Mouse (Mus musculus) stomach, embryonic 14.5 days (tissue): ENCODE data around the gene Ppp2r3c. TPM values are rescaled to one million over a fixed set of nuclear protein-coding genes. Genes with fewer than 3 reads are reported as not detected.
"Not testable (repeated sequence)": the region's sequence is repeated elsewhere in the genome, so short reads cannot be mapped to it uniquely, and the experiment has no call there.

Experiments used
- ATAC-seq: fragments of 200-750 bp; cut with Nextera tagmentation; 2 replicates; pipeline ENCODE4 v1.8.0; 2017; ENCODE audit warnings: low read depth, moderate TSS enrichment; ENCODE audit not compliant: insufficient number of reproducible peaks, insufficient read depth, low FRiP score
- H3K27ac ChIP-seq: fragments of 300-500 bp; sonication (generic); 2 replicates; pipeline ENCODE4 v1.5.1; 2014; ENCODE audit warnings: mild to moderate bottlenecking, low read length, moderate library complexity, mixed read lengths
- H3K27me3 ChIP-seq: fragments of 300-500 bp; sonication (generic); 2 replicates; pipeline ENCODE4 v1.6.1; 2014; ENCODE audit warnings: low read length, control low read depth, mixed read lengths; ENCODE audit not compliant: control insufficient read depth, insufficient read depth
- H3K36me3 ChIP-seq: fragments of 300-500 bp; sonication (generic); 2 replicates; pipeline ENCODE4 v1.6.1; 2014; ENCODE audit warnings: mild to moderate bottlenecking, control low read depth, low read length, moderate library complexity, mixed read lengths; ENCODE audit not compliant: control insufficient read depth, insufficient read depth
- H3K4me1 ChIP-seq: fragments of 300-500 bp; sonication (generic); 2 replicates; pipeline ENCODE4 v1.6.1; 2014; ENCODE audit warnings: low read length, control low read depth, mixed read lengths; ENCODE audit not compliant: control insufficient read depth, insufficient read depth
- H3K4me2 ChIP-seq: fragments of 300-500 bp; sonication (generic); replicated peaks from 2 replicates; pipeline ENCODE4 v1.6.1; 2014; ENCODE audit warnings: low read depth, low read length, control low read depth
- H3K4me3 ChIP-seq: fragments of 300-500 bp; sonication (generic); 2 replicates; pipeline ENCODE4 v1.5.1; 2014; ENCODE audit warnings: low read depth, low read length, control low read depth
- H3K9ac ChIP-seq: fragments of 300-500 bp; sonication (generic); replicated peaks from 2 replicates; pipeline ENCODE4 v1.6.1; 2014; ENCODE audit warnings: low read depth, mild to moderate bottlenecking, control low read depth, low read length, moderate library complexity, mixed read lengths
- H3K9me3 ChIP-seq: fragments of 300-500 bp; sonication (generic); 2 replicates; pipeline ENCODE4 v1.6.1; 2016; ENCODE audit warnings: low read depth, low read length, control low read depth; ENCODE audit not compliant: control insufficient read depth
- WGBS: fragments of 180-500 bp; shearing (Covaris S2); extraction: QIAGEN DNeasy Blood & Tissue Kit; methylation state at CpG from one replicate; pipeline ENCODE4 v1.1.7; 2014; 5-methylcytosine and 5-hydroxymethylcytosine counted together
- polyA plus RNA-seq: library from polyadenylated mRNA; unstranded; fragments of >200 nt; fragmentation: Nextera tagmentation; extraction: Ambion mirVana; gene quantifications from 2 replicates; pipeline ENCODE4 v1.2.1, GENCODE M21; 2014

The Ppp2r3c gene
- polyA plus RNA-seq, 1 experiment from 2014 or later = 17.0 TPM

DNA sequence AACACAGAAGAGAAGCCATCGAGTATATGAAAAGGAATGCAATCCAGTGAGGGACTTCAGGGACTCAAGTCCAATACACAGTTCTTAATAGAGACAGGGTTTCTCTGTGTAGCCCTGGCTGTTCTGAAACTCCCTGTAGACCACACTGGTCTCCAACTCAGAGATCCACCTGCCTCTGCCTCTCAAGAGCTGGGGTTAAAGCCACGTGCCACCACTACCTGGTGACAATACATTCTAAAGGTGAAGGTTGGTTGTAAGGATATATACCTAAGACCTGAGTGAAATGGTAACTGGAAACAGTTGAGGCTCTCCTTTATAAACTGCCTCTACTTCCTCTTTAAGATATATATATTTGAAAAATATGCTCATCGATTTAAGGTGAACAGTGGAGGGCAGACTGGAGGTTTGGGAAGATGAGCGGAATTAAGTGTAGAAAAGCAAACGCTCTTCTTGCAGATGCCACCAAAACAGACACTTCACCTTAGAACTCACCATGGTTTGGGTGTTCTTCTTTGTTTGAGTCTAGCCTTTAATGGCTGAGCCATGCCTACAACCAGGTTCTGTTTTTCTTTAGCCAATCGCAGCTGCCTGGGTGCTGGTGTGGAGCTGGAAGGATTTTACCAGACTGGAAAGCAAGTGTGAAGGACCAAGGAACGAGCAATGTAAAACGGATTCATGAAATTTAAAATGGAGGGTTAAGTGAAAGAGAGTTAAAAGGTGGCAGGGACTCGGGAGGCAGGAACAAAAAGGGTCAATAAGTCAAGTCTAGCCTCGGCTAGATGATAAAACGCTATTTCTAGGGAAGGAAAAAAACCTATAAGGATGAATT lies 1.1 kb downstream of the Ppp2r3c start:
- Histone ChIP-seq H3K27ac (peak overlapping the region; percentile 90), H3K4me3 (peak overlapping the region; percentile 59), H3K4me1 (peaks cover 5% of the 10 kb centered on the region), H3K36me3 (peaks cover 10% of the 10 kb centered on the region), H3K27me3 (no peaks in the 10 kb centered on the region), H3K4me2 (peak overlapping the region; percentile 61), H3K9ac (peak overlapping the region; percentile 71), H3K9me3 (no peaks in the 10 kb centered on the region)
- ATAC-seq = no peak
- 39% methylated on average over 11 of the region's 11 CpGs for WGBS

GRCm38 (mm10) chr12:55300820-55301351 lies 1.9 kb downstream of the Ppp2r3c start:
- H3K27me3 ChIP-seq = no peaks in the 10 kb centered on the region
- 78% methylated on average over 3 of the region's 3 CpGs for WGBS
- no peak overlapping the region for H3K27ac ChIP-seq
- no peak overlapping the region for H3K9ac ChIP-seq
- no peak for ATAC-seq
- H3K36me3 ChIP-seq = peaks cover 14% of the 10 kb centered on the region
- H3K4me2 ChIP-seq = peak overlapping the region; percentile 61
- peaks cover 5% of the 10 kb centered on the region for H3K4me1 ChIP-seq
- H3K9me3 ChIP-seq = no peaks in the 10 kb centered on the region
- H3K4me3 ChIP-seq = peak overlapping the region; percentile 59

GRCm38 (mm10) chr12:55299336-55299735 lies 3.5 kb downstream of the Ppp2r3c start, which contains the start of gene 1110008L16Rik:
TSS of gene 1110008L16Rik (plus strand) at chr12:55299577.
- H3K4me3 ChIP-seq = no peak within 1 kb of the TSS
- 76% methylated on average over 5 of the region's 5 CpGs for WGBS

DNA sequence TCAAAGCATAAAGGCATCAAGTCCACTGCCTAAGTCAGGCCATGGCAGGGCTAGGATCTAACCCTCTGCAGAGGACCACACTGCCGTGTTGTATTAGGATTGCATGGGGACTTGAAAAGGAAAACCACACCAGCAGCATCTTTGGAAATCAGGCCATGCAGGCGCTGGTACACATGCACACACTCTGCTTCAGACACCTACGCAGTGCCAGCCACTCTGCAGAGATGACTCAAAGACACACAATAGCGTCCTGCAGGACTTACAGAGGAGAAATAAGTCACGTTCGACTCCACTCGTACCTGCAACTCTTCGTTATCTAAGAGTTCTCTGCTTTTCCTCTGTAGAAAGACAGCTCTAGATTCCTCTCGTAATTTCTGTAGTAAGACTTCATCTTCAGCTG lies 4.7 kb downstream of the Ppp2r3c start:
- Histone ChIP-seq H3K36me3 (peaks cover 30% of the 10 kb centered on the region), H3K4me3 (no peak overlapping the region), H3K9me3 (no peaks in the 10 kb centered on the region), H3K4me1 (peaks cover 5% of the 10 kb centered on the region; the same call in 1 of the 2 replicates), H3K4me2 (no peak overlapping the region), H3K9ac (no peak overlapping the region), H3K27ac (no peak overlapping the region), H3K27me3 (no peaks in the 10 kb centered on the region)
- no peak for ATAC-seq
- WGBS = 91% methylated on average over 9 of the region's 9 CpGs

More at GRCm38 (mm10) chr12:55299336-55299735, 3.5 kb downstream of the Ppp2r3c start, which contains the start of gene 1110008L16Rik:
- Histone ChIP-seq H3K27ac (no peak within 1 kb of the TSS), H3K9me3 (no peaks in the 10 kb centered on the region), H3K36me3 (peaks cover 21% of the 10 kb centered on the region), H3K9ac (no peak within 1 kb of the TSS), H3K27me3 (no peaks in the 10 kb centered on the region), H3K4me2 (no peak within 1 kb of the TSS), H3K4me1 (peaks cover 5% of the 10 kb centered on the region; the same call in 1 of the 2 replicates)
- no peak for ATAC-seq

DNA sequence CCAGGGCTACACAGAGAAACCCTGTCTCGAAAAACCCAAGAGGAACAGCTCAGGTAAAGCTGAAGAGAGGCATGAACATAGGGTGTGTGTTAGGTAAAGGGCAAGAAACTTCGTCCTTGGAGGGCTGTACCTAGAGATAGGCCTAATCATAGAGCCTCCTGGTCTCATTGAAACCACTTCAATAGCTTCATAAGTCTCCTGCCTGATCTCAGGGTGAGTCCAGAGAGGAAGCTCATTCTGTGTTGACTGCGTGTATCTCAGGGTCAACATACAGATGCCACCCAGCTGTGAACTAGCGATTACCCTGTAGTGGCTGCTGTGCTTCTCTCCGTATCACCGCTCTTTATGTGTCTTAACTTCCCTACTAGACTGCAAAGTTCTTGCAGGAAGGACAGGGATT lies 25.2 kb downstream of the Ppp2r3c start:
- ATAC-seq, H3K9me3 ChIP-seq, H3K4me2 ChIP-seq, H3K27ac ChIP-seq, H3K9ac ChIP-seq, H3K27me3 ChIP-seq, H3K4me3 ChIP-seq, H3K36me3 ChIP-seq, H3K4me1 ChIP-seq: not testable (repeated sequence)
- WGBS = 84% methylated on average over 3 of the region's 6 CpGs

DNA sequence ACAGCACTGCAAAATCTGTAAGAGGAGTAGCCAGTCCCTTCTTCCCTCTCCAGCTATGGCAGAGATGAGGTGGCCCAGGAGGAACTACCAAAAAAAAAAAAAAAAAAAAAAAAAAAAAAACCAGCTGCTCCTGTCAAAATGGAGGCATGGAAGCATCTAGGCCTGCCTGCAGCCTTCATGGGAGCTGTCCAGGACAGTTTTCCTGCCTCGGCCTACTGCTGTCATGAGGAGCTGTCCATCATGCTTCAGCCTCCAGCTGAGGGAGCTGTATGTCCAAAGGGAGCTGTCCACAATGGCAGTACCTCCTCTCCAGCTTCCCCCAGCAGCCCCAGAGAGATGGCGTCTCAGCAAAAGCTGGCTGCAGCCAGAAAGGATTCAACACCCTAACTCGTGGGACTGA lies 30.6 kb downstream of the Ppp2r3c start:
- H3K4me3 ChIP-seq = no peak overlapping the region
- no peak overlapping the region for H3K9ac ChIP-seq
- no peaks in the 10 kb centered on the region for H3K27me3 ChIP-seq
- 69% methylated on average over 3 of the region's 3 CpGs for WGBS
- H3K4me2 ChIP-seq = no peak overlapping the region
- H3K27ac ChIP-seq = no peak overlapping the region
- H3K4me1 ChIP-seq = no peaks in the 10 kb centered on the region
- no peak for ATAC-seq
- no peaks in the 10 kb centered on the region for H3K36me3 ChIP-seq
- H3K9me3 ChIP-seq = no peaks in the 10 kb centered on the region

DNA sequence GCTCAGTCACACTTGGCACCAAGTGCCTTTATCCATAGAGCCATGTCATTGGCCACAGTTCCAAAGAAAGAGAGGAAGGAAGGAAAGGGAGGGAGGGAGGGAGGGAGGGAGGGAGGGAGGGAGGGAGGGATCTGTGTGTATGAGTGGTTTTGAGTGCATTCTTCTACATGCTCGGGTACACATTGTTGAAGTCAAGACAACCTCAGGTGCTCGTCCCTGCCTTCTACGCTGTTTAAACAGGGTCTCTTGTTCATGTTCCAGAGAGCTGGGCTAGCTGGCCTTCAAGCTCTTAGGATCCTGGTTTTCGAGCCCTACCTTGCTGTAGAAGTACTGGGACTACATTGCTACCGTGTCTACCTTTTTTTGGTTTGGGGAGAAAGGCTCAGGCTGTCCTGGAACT lies 39.4 kb downstream of the Ppp2r3c start:
- H3K4me2 ChIP-seq, H3K27me3 ChIP-seq, H3K36me3 ChIP-seq, ATAC-seq, H3K27ac ChIP-seq, H3K9me3 ChIP-seq, H3K4me1 ChIP-seq, H3K4me3 ChIP-seq, H3K9ac ChIP-seq: not testable (repeated sequence)
- no CpG with 5 or more reads among the region's 5 CpGs for WGBS

- ATAC-seq = not testable (repeated sequence)
These were observed 40.8 kb downstream of the Ppp2r3c start for GRCm38 (mm10) chr12:55261950-55262349.

More at GRCm38 (mm10) chr12:55261950-55262349, 40.8 kb downstream of the Ppp2r3c start:
- H3K36me3 ChIP-seq, H3K9ac ChIP-seq, H3K9me3 ChIP-seq, H3K27me3 ChIP-seq, H3K27ac ChIP-seq, H3K4me2 ChIP-seq, H3K4me3 ChIP-seq, H3K4me1 ChIP-seq: not testable (repeated sequence)
- WGBS = no CpG with 5 or more reads among the region's 8 CpGs
